Mouse (Mus musculus): ENCODE data around the gene Chrm4. TPM values are rescaled to one million over a fixed set of nuclear protein-coding genes. Genes with fewer than 3 reads are reported as not detected.

Gene Chrm4
- polyA plus RNA-seq, 1 experiment, result 0.80 TPM

DNA sequence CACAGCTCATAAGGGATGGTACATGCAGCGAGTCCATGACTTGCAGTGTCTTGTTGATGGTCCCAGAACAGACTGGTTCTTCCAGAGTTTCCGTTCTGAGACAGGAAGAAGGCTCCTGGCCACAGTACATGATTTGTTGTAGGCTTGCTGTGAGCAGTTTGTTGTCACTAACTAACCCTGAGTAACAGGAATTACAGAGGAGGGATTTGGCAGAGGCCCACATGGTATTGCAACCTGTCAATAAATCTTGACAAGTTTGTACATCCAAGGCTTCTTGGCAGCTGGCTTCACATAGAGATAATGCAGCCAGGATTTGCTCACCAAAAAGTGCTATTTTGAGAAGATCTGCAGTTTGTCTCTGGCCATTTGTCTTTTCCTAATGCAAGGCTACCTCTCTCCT lies 20.9 kb upstream of the Chrm4 start:
- no peak overlapping the region for H3K4me3 ChIP-seq (ENCODE audit: control insufficient read depth, insufficient read depth, low read length)
- H3K4me1 ChIP-seq (replicated peaks; ENCODE audit: control insufficient read depth, insufficient read depth, low read length), result no peaks in the 10 kb centered on the region
- H3K27me3 ChIP-seq (ENCODE audit: control insufficient read depth, insufficient read depth, low read length), result no peaks in the 10 kb centered on the region
- 97% methylated on average over 2 of the region's 2 CpGs for WGBS
- no peak for DNase-seq
- TF ChIP-seq CTCF (IDR thresholded peaks at IDR 0.05; ENCODE audit: borderline replicate concordance, control insufficient read depth, extremely low read depth, insufficient read depth, low read length, poor library complexity), result no peak
- TF ChIP-seq POLR2A (IDR thresholded peaks at IDR 0.05; ENCODE audit: control insufficient read depth, extremely low read depth, insufficient read depth, low read length, poor library complexity), result no peak
- H3K36me3 ChIP-seq (ENCODE audit: control insufficient read depth, insufficient read depth, low read length), result peaks cover 21% of the 10 kb centered on the region
- no peak overlapping the region for H3K27ac ChIP-seq (ENCODE audit: control insufficient read depth, insufficient read depth, low read length)

DNA sequence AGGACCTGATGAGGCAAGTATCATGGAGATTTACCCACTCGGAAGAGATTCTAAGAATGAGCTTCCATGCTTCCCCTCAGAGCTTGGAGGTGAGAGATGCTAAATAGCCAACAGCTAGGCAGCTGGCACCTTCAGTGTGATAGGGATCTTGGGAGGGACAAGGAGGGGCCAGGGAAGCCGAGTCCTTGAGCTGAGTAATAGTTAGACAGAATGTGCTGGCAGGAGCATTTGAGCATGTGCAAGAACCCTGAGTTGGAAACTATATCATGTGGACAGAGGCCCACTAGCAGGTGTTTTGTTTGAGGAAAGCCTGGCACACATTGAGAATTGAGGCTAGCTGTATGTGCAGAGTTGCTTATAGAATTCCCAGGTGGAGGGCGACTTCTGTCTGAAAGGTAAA lies 14.4 kb upstream of the Chrm4 start:
- Histone ChIP-seq H3K27me3 (ENCODE audit: control insufficient read depth, insufficient read depth, low read length) (no peaks in the 10 kb centered on the region), H3K27ac (ENCODE audit: control insufficient read depth, insufficient read depth, low read length) (no peak overlapping the region), H3K36me3 (ENCODE audit: control insufficient read depth, insufficient read depth, low read length) (peaks cover 50% of the 10 kb centered on the region), H3K4me3 (ENCODE audit: control insufficient read depth, insufficient read depth, low read length) (no peak overlapping the region), H3K4me1 (replicated peaks; ENCODE audit: control insufficient read depth, insufficient read depth, low read length) (no peaks in the 10 kb centered on the region)
- DNase-seq, result no peak
- WGBS, result 90% methylated on average over 3 of the region's 3 CpGs
- no peak for TF ChIP-seq CTCF (IDR thresholded peaks at IDR 0.05; ENCODE audit: borderline replicate concordance, control insufficient read depth, extremely low read depth, insufficient read depth, low read length, poor library complexity)
- TF ChIP-seq POLR2A (IDR thresholded peaks at IDR 0.05; ENCODE audit: control insufficient read depth, extremely low read depth, insufficient read depth, low read length, poor library complexity), result no peak

DNA sequence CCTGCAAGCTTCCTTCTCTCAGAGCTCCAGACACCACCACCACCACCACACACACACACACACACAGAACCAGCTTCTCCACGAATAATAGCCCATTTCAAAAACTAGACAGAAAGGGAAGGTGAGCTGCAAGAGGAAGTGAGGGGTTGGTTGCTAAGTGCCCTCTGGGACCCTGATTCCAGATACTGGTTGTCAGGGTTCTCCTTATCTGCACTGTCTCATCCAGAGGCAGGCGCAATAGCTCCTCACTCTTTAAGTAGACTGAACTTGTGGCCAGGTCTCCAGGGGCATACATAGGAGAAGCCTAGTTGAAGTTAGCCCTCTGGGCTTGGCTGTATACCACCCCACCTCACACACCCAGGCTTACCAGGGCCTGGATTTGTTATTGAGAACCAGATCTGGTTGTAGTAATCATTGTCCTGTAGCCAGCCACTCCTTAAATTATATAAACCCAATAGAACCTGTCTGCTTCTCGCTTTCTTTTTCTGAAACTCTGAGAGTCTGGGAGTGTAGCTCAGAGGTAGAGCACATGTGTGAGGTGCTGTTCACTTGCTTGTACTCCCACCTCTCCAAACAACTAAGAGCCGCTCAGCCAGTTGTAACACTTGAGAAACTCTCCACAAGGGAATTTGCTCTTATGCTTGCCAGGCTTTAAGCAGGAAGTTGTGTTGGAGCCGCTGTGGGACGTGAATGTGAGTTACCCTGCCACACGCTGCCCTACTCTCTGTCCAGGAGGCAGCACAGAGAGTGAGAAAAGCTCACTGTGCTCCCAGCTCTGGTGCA lies 13.5 kb upstream of the Chrm4 start:
- WGBS, result 84% methylated on average over 7 of the region's 7 CpGs
- Histone ChIP-seq H3K4me1 (replicated peaks; ENCODE audit: control insufficient read depth, insufficient read depth, low read length) (no peaks in the 10 kb centered on the region), H3K27ac (ENCODE audit: control insufficient read depth, insufficient read depth, low read length) (no peak overlapping the region), H3K4me3 (ENCODE audit: control insufficient read depth, insufficient read depth, low read length) (no peak overlapping the region), H3K27me3 (ENCODE audit: control insufficient read depth, insufficient read depth, low read length) (no peaks in the 10 kb centered on the region), H3K36me3 (ENCODE audit: control insufficient read depth, insufficient read depth, low read length) (peaks cover 58% of the 10 kb centered on the region)
- no peak for DNase-seq
- TF ChIP-seq CTCF (IDR thresholded peaks at IDR 0.05; ENCODE audit: borderline replicate concordance, control insufficient read depth, extremely low read depth, insufficient read depth, low read length, poor library complexity), result no peak
- TF ChIP-seq POLR2A (IDR thresholded peaks at IDR 0.05; ENCODE audit: control insufficient read depth, extremely low read depth, insufficient read depth, low read length, poor library complexity), result no peak

DNA sequence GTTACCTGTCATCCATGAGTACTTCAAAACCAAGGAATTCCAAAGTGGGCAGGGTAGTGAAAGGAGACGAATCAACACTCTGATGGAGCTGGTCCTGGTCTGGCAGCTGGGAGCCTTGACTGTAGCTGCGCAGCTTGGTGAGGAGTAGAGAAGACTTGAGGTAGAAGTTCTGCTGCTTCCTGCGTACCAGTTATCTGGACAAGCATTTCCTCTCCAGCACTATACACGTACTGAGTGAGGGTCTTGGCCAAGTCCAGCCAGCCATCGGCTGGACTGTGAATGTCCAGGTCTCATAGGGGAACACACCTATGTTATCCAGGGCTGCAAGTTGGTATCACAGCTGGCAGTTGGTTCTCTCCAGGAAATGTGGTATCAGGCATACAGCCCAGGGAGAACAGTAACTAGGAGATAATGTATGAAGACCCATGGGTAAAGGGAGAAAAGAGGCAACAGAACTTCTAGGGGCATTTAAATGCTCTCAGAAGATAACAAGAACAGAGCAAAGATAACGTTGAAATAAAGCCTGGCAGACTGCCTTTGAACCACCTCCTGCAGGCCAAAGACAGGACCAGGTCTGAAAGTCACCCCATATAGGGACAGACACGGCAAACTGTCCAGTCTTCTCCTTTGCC lies 10.6 kb upstream of the Chrm4 start:
- peaks cover 4% of the 10 kb centered on the region for H3K4me1 ChIP-seq (replicated peaks; ENCODE audit: control insufficient read depth, insufficient read depth, low read length)
- TF ChIP-seq POLR2A (IDR thresholded peaks at IDR 0.05; ENCODE audit: control insufficient read depth, extremely low read depth, insufficient read depth, low read length, poor library complexity), result no peak
- no peak for TF ChIP-seq CTCF (IDR thresholded peaks at IDR 0.05; ENCODE audit: borderline replicate concordance, control insufficient read depth, extremely low read depth, insufficient read depth, low read length, poor library complexity)
- H3K36me3 ChIP-seq (ENCODE audit: control insufficient read depth, insufficient read depth, low read length), result peaks cover 38% of the 10 kb centered on the region
- H3K4me3 ChIP-seq (ENCODE audit: control insufficient read depth, insufficient read depth, low read length), result no peak overlapping the region
- peaks cover 2% of the 10 kb centered on the region; the same call in 1 of the 2 replicates for H3K27me3 ChIP-seq (ENCODE audit: control insufficient read depth, insufficient read depth, low read length)
- H3K27ac ChIP-seq (ENCODE audit: control insufficient read depth, insufficient read depth, low read length), result no peak overlapping the region
- 96% methylated on average over 7 of the region's 7 CpGs for WGBS
- no peak for DNase-seq

DNA sequence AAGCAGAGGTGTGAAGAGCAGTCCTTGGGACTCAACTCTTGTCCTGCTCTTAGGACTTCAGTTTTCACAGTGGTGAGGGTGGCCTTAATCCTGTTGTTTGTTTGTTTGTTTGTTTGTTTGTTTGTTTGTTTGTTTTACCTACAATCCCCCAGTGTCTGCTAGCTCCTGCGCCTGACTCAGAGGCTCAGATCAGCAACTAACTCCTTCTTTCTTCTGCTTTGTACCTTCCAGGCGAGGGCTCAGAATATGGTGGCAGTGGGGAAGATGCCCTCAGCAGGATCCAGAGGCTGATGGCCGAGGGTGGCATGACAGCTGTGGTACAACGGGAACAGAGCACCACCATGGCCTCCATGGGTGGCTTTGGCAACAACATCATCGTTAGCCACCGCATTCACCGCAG lies 10.0 kb upstream of the Chrm4 start:
- H3K4me3 ChIP-seq (ENCODE audit: control insufficient read depth, insufficient read depth, low read length), result no peak overlapping the region
- TF ChIP-seq CTCF (IDR thresholded peaks at IDR 0.05; ENCODE audit: borderline replicate concordance, control insufficient read depth, extremely low read depth, insufficient read depth, low read length, poor library complexity), result no peak
- TF ChIP-seq POLR2A (IDR thresholded peaks at IDR 0.05; ENCODE audit: control insufficient read depth, extremely low read depth, insufficient read depth, low read length, poor library complexity), result no peak
- H3K36me3 ChIP-seq (ENCODE audit: control insufficient read depth, insufficient read depth, low read length), result peaks cover 32% of the 10 kb centered on the region

DNA sequence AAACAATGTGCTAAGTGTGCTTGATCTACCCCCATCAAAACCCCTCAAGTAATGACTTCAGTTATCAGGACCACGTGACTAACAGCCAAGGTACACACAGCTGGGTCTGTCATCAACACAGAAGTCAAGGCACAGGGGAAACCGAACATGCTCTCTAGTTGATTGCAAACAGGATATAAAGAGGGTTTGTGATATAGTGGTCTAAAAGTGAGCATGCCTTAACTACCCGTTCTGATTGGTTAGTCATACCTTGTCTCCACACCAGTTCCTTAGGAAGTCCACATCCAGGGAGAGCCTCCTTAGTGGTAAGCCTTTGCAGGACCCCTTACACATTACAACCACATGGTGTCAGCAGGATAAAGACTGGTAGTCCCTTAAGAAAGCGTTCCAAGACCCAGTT lies 6.9 kb upstream of the Chrm4 start:
- H3K27me3 ChIP-seq (ENCODE audit: control insufficient read depth, insufficient read depth, low read length), result peaks cover 18% of the 10 kb centered on the region
- WGBS, result 80% methylated on average over 4 of the region's 4 CpGs
- TF ChIP-seq POLR2A (IDR thresholded peaks at IDR 0.05; ENCODE audit: control insufficient read depth, extremely low read depth, insufficient read depth, low read length, poor library complexity) (no peak), CTCF (IDR thresholded peaks at IDR 0.05; ENCODE audit: borderline replicate concordance, control insufficient read depth, extremely low read depth, insufficient read depth, low read length, poor library complexity) (no peak)
- H3K36me3 ChIP-seq (ENCODE audit: control insufficient read depth, insufficient read depth, low read length), result peaks cover 15% of the 10 kb centered on the region; the same call in 1 of the 2 replicates
- peaks cover 24% of the 10 kb centered on the region for H3K4me1 ChIP-seq (replicated peaks; ENCODE audit: control insufficient read depth, insufficient read depth, low read length)
- no peak overlapping the region for H3K4me3 ChIP-seq (ENCODE audit: control insufficient read depth, insufficient read depth, low read length)
- no peak for DNase-seq
- H3K27ac ChIP-seq (ENCODE audit: control insufficient read depth, insufficient read depth, low read length), result no peak overlapping the region

More for the DNA sequence above, 10.0 kb upstream of the Chrm4 start:
- Histone ChIP-seq H3K27ac (ENCODE audit: control insufficient read depth, insufficient read depth, low read length) (no peak overlapping the region), H3K27me3 (ENCODE audit: control insufficient read depth, insufficient read depth, low read length) (peaks cover 4% of the 10 kb centered on the region), H3K4me1 (replicated peaks; ENCODE audit: control insufficient read depth, insufficient read depth, low read length) (peaks cover 6% of the 10 kb centered on the region)
- DNase-seq, result no peak
- WGBS, result 98% methylated on average over 7 of the region's 7 CpGs
